Mouse (Mus musculus) CD4-positive helper T cell, adult 2 months (primary cell): Measurements from ENCODE around the gene Tpp1.

ENCODE experiments used
- DNase-seq: peaks from one replicate; pipeline ENCODE4 v3.0.0-alpha.2; 2012; ENCODE audit warnings: low read depth, missing footprints, low spot score

Tpp1 gene

DNA sequence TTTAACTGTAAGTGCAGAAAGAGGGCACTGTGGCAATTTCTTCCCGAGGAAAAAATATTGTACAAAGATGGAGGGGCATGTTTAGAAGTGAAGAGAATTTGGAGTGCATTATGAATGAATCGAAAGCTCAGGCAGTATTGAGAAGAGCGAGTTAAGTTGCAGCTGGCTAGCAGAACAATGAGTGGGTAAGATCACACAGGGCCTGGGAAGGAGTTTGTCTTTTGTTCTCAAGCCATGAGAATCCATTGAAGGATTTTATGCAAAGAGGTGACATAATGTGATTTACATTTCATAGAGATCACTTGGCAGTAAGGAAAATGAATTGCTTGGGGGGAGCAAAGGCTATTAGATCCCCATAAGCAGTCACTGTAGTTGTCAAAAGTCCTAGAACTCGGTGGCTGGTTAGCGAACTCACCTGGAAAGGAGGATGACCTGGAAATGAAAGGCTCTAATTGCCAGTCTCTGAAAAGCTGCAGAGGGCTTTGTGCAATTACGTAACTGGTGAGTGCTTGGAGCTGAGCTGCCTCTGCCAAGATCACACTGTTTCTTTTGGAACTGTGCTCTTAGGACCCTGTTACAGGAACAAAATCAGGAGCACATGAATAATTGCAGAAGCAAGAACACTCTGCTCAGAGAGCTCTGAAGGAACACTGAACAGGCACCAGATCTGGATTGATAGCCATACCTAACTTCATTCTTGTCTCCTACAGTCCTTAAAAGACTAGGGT lies 23.2 kb downstream of the Tpp1 start:
- DNase-seq: no peak

DNA sequence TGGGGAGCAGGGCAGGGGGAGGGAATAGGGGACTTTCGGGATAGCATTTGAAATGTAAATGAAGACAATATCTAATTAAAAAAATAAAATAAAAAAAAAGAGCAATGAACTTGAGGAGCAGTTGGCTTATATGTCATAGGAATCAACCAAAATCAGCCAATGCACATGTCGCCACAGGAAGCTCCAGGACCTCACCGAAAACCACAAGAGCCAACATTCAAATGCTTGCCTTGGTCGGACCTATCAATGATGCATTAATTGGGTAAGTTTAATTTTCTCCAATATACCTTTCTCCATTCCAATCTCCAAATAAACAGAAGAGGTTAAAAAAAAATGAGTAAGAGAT lies 25.1 kb downstream of the Tpp1 start:
- no peak for DNase-seq

DNA sequence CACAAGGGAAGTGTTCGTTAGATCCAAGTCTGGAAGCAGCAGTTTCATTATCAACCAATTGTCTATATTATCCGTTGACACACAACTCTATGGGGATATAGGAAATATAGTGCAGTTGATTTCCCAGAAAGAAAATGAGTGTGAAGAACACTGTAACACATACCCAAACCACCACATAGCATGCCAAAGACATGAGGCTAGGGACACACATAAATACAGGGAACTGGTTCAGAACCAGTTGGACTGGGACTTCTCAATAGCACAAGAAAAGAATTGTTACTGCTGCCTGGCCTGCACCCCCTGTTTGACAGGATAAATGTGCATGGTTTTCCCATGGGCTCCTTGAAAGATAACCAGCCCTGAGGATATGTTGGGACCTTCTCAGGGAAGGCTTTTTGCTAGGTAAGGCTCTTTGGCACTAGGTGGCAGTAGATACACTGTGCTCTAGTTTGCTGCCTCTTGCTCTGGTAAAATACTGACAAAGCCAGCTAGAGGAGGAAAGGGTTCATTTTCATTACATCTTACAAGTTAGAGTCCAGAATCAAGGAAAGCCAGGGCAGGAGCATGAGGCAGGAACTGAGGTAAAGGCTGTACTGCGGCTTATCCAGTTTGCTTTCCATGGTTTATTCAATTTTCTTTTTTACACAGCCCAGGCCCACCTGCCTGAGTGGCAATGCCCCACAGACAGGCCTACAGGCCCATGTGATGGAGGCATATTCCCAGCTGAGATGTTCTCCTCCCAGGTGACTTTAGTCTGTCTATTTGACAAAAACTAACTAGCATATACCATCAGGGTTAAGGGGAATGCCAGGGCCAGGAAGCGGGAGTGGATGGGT lies 25.7 kb downstream of the Tpp1 start:
- peak; percentile 67 for DNase-seq

- DNase-seq: no peak
These were observed 30.1 kb downstream of the Tpp1 start for GRCm38 (mm10) chr7:105721916-105722315.

DNA sequence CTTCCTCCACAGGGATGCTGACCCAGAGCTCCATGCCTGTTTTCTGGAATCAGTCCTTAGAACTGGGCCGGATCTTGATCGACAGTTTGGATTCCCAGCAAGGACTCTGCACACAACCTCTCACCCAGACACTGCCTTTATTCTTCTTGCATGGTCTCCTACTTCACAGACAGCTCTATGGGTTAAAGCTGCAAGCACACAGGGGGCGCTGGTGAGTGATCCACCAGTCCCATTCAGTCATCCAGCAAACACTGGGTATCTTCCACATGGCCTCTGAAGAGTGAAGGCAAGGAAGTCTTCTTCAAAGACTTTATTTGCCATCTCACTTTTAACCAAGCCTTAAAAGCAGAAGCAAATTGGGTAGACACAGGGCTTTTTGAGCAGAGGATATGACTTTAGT lies 36.7 kb downstream of the Tpp1 start:
- DNase-seq: peak; percentile 16

DNA sequence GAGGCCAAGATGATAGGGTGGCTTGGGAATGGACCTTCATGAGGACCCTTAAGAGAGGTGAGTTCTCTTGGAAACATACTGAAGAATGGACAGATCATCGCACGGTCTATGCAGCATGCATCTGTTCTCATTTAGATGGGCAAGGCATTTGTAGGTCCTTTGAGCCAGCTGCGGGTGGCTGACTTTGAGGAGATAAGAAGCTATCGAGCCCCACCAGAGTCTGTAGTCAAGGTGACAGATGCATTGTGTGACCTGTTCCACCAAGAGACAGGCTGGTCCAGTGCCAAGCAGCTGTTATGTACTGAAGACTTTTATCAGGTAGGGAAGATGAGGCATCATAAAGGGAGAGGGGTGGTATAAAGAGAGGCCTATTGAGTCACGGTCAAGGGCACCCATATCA lies 43.3 kb downstream of the Tpp1 start:
- no peak for DNase-seq

GRCm38 (mm10) chr7:105703816-105704215 lies 48.2 kb downstream of the Tpp1 start:
- DNase-seq: no peak

- DNase-seq: no peak
These were observed 48.9 kb downstream of the Tpp1 start for GRCm38 (mm10) chr7:105703184-105703583.
